Mouse (Mus musculus) thymus, postnatal 10 days (tissue): ENCODE data around the gene Camk2n2.
A peak's percentile ranks its signal among the peaks of the same experiment; 100 is the strongest.

Experiments used
- DNase-seq, 2 experiments: peaks; one replicate each; pipeline ENCODE4 v3.0.0; 2021; ENCODE audit warnings: low spot score in 2 of 2

Camk2n2 gene

GRCm38 (mm10) chr16:20610501-20611356, 10.4 kb downstream of the Camk2n2 start:
- DNase-seq, result peak; percentile 44 to 70

- no peak for DNase-seq
Measured at GRCm38 (mm10) chr16:20604705-20605104, 16.4 kb downstream of the Camk2n2 start.

GRCm38 (mm10) chr16:20600511-20600910, 20.6 kb downstream of the Camk2n2 start:
- no peak for DNase-seq

- DNase-seq, result no peak
Measured at GRCm38 (mm10) chr16:20596687-20597441, 24.2 kb downstream of the Camk2n2 start.

- DNase-seq, result no peak
Measured at GRCm38 (mm10) chr16:20595737-20596136, 25.4 kb downstream of the Camk2n2 start.

GRCm38 (mm10) chr16:20595060-20595673, 25.9 kb downstream of the Camk2n2 start:
- DNase-seq, result no peak

GRCm38 (mm10) chr16:20591076-20591705, 29.9 kb downstream of the Camk2n2 start:
- DNase-seq, result no peak

- DNase-seq, result no peak
Measured at GRCm38 (mm10) chr16:20590680-20591038, 30.4 kb downstream of the Camk2n2 start.

GRCm38 (mm10) chr16:20589939-20590679, 31.0 kb downstream of the Camk2n2 start:
- no peak for DNase-seq

GRCm38 (mm10) chr16:20589366-20589938, 31.6 kb downstream of the Camk2n2 start, which contains the start of gene Vwa5b2:
Gene Vwa5b2, plus strand, starts transcription at chr16:20589471.
- DNase-seq, result no peak
